Mouse (Mus musculus) brain, embryonic 14.5 days (tissue): ENCODE data around the gene Tmem147.

Experiments
- CTCF ChIP-seq: fragments of 200-500 bp; IDR thresholded peaks from 2 replicates; pipeline ENCODE4 v1.5.1; 2012; ENCODE audit warnings: inconsistent platforms, mild to moderate bottlenecking, moderate library complexity, borderline replicate concordance; ENCODE audit not compliant: insufficient read depth, insufficient read length; ENCODE audit errors: extremely low read depth
- POLR2A ChIP-seq: fragments of 200-500 bp; IDR thresholded peaks from 2 replicates; pipeline ENCODE4 v1.6.1; 2012; ENCODE audit warnings: mild to moderate bottlenecking, inconsistent platforms, borderline replicate concordance; ENCODE audit not compliant: poor library complexity, insufficient read depth, insufficient read length, severe bottlenecking; ENCODE audit errors: extremely low read depth

DNA sequence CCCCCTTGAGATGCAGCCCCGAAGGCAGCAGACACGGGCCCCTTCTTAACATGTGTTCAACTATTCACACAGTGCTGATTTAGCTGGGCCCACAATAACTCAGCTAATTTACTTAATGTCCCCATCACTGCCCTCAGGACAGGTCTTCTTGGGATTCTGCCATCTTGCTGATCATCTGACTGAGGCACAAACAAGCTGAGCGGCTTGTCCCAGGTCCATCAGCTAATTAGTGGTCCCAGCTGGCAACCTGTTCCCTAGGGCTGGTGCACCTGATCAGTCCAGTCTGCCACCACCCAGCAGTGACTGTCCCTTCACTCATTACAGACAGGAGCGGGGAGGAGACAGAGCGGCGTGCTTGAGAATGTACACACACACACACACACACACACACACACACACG, 8.1 kb downstream of the Tmem147 start:
- TF ChIP-seq CTCF (no peak), POLR2A (no peak)
